In the genomic region with DNA sequence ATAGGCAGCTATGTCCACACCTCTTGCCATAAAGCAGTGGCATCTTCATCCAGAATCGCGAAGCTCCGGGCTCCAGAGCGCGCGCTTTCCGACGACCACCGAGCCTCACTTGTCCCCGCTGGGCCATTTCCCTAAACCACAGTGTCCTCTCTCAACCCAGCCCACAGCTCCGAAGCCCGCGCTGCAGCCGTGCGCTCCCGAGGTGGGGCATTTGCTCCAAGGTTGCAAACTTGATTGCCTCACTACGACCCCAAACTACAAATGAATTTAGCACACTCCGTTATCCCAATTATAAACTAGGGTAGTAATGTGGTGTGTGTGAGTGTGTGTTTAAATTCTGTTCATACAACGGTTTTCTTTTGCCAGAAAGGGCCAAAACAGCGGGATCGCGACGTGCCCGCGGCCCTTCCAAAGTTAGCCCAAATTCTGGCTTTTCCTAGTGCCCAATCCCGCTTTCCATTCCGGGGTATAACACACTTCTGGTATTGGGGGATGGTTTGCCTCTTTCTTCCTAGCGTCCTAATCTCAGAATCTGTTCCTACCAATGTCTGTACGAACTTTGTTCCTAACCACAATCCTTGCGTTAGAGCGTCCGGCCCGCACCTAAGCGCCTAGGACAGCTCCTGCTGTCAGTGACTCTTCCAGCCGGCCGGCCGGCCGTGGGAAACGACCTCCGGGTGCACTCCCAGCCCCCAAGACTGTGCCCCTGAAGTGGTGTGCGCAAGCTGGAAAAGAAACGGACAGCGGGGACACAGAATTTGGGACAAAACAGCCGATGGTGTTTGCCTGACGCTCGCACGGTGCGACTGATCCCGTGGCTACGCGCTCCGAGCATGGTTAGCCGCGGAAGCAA, we compare ENCODE assay signal across 8 mouse cellular contexts. TPM values are rescaled to one million over a fixed set of nuclear protein-coding genes. Genes with fewer than 3 reads are reported as not detected.
DNase-seq lines count a peak whose midpoint lies in the region; ATAC-seq lines count a peak whose summit lies in the region.

No protein-coding gene starts in this region.

- H3K27me3 ChIP-seq in lung, embryonic 15.5 days = peaks cover 91% of the 10 kb centered on the region
- peaks cover 95% of the 10 kb centered on the region for H3K27me3 ChIP-seq in embryonic facial prominence, embryonic 13.5 days
- H3K27me3 ChIP-seq in intestine, embryonic 15.5 days (replicated peaks) = peaks cover 72% of the 10 kb centered on the region
- H3K27me3 ChIP-seq in neural tube, embryonic 11.5 days (ENCODE audit: control insufficient read depth, insufficient read depth, low read length) = peaks cover 76% of the 10 kb centered on the region

- no peaks in the 10 kb centered on the region for H3K36me3 ChIP-seq in lung, embryonic 15.5 days
- no peaks in the 10 kb centered on the region for H3K36me3 ChIP-seq in embryonic facial prominence, embryonic 13.5 days
- H3K36me3 ChIP-seq in intestine, embryonic 15.5 days = no peaks in the 10 kb centered on the region
- H3K36me3 ChIP-seq in neural tube, embryonic 11.5 days (ENCODE audit: control insufficient read depth, insufficient read depth, low read length) = no peaks in the 10 kb centered on the region

- H3K9ac ChIP-seq in lung, embryonic 15.5 days = 0 out of 2 replicates have a peak overlapping the region, but pooled peaks have one; percentile 13
- H3K9ac ChIP-seq in embryonic facial prominence, embryonic 13.5 days = 0 out of 2 replicates have a peak overlapping the region, but pooled peaks have one; percentile 65
- H3K9ac ChIP-seq in intestine, embryonic 15.5 days = peak overlapping the region; percentile 39; the same call in 1 of the 2 replicates
- no peak overlapping the region for H3K9ac ChIP-seq in neural tube, embryonic 11.5 days (ENCODE audit: low read length)

- no peak for ATAC-seq in lung, embryonic 15.5 days (ENCODE audit: borderline replicate concordance, extremely low read depth, low FRiP score, low TSS enrichment)
- ATAC-seq in embryonic facial prominence, embryonic 13.5 days (ENCODE audit: insufficient number of reproducible peaks, insufficient read depth, low FRiP score, low TSS enrichment, low read depth) = no peak
- no peak for ATAC-seq in intestine, embryonic 15.5 days
- ATAC-seq in neural tube, embryonic 11.5 days (ENCODE audit: insufficient read depth, low FRiP score, low TSS enrichment) = 0 out of 2 replicates have a peak, but pooled peaks have one; percentile 27

- H3K4me3 ChIP-seq in lung, embryonic 15.5 days = peak overlapping the region; percentile 52
- peak overlapping the region; percentile 61 for H3K4me3 ChIP-seq in embryonic facial prominence, embryonic 13.5 days
- peak overlapping the region; percentile 54 for H3K4me3 ChIP-seq in intestine, embryonic 15.5 days (replicated peaks)
- H3K4me3 ChIP-seq in neural tube, embryonic 11.5 days (ENCODE audit: low read depth, low read length) = peak overlapping the region; percentile 53

- WGBS in lung, embryonic 15.5 days = under 1% methylated on average over 54 of the region's 54 CpGs
- WGBS in embryonic facial prominence, embryonic 13.5 days = under 1% methylated on average over 54 of the region's 54 CpGs
- under 1% methylated on average over 54 of the region's 54 CpGs for WGBS in intestine, embryonic 15.5 days
- under 1% methylated on average over 54 of the region's 54 CpGs for WGBS in neural tube, embryonic 11.5 days

- no peaks in the 10 kb centered on the region for H3K9me3 ChIP-seq in lung, embryonic 15.5 days
- no peaks in the 10 kb centered on the region for H3K9me3 ChIP-seq in embryonic facial prominence, embryonic 13.5 days
- H3K9me3 ChIP-seq in intestine, embryonic 15.5 days = no peaks in the 10 kb centered on the region
- H3K9me3 ChIP-seq in neural tube, embryonic 11.5 days (ENCODE audit: control insufficient read depth, low read length) = no peaks in the 10 kb centered on the region

- H3K27ac ChIP-seq in lung, embryonic 15.5 days = no peak overlapping the region
- no peak overlapping the region for H3K27ac ChIP-seq in embryonic facial prominence, embryonic 13.5 days
- H3K27ac ChIP-seq in intestine, embryonic 15.5 days = no peak overlapping the region
- no peak overlapping the region for H3K27ac ChIP-seq in neural tube, embryonic 11.5 days (ENCODE audit: low read depth, low read length)

- no peak for DNase-seq in lung, postnatal 10 days
- DNase-seq in neural tube, embryonic 11.5 days (ENCODE audit: low spot score) = peak; percentile 57
- no peak for DNase-seq in adrenal gland, postnatal 14 days
- no peak for DNase-seq in thymus, postnatal 0 days (ENCODE audit: low spot score)
- no peak for DNase-seq in thymus, postnatal 14 days

- peak overlapping the region; percentile 97 for H3K4me2 ChIP-seq in lung, embryonic 15.5 days
- peak overlapping the region; percentile 99 for H3K4me2 ChIP-seq in embryonic facial prominence, embryonic 13.5 days
- H3K4me2 ChIP-seq in intestine, embryonic 15.5 days (replicated peaks) = peak overlapping the region; percentile 97
- peak overlapping the region; percentile 97 for H3K4me2 ChIP-seq in neural tube, embryonic 11.5 days (ENCODE audit: low read depth)

- H3K4me1 ChIP-seq in lung, embryonic 15.5 days = peaks cover 23% of the 10 kb centered on the region
- H3K4me1 ChIP-seq in embryonic facial prominence, embryonic 13.5 days = peaks cover 35% of the 10 kb centered on the region
- H3K4me1 ChIP-seq in intestine, embryonic 15.5 days (replicated peaks) = peaks cover 20% of the 10 kb centered on the region; the same call in 1 of the 2 replicates
- H3K4me1 ChIP-seq in neural tube, embryonic 11.5 days (ENCODE audit: control insufficient read depth, insufficient read depth, low read length) = no peaks in the 10 kb centered on the region; the same call in none of the 2 replicates

RNA-seq across cellular contexts. Expression of a gene that starts 0.7 kb away (rescaled TPM):
- 0.07 TPM in 1 of 2 replicates, not detected in the other for polyA plus RNA-seq in lung, embryonic 15.5 days (2015; fragmentation: Nextera tagmentation; extraction: Ambion mirVana)
- 1.6 and 2.2 TPM in 2 replicates for polyA plus RNA-seq in embryonic facial prominence, embryonic 13.5 days (2015; fragmentation: Nextera tagmentation; extraction: Ambion mirVana)
- polyA plus RNA-seq in intestine, embryonic 15.5 days (2015; fragmentation: Nextera tagmentation; extraction: Ambion mirVana) = 0.14 and 0.21 TPM in 2 replicates
- polyA plus RNA-seq in neural tube, embryonic 11.5 days (2014; fragmentation: Nextera tagmentation; extraction: Ambion mirVana) = 0.31 and 0.39 TPM in 2 replicates
- not detected in 2 replicates for total RNA-seq in adrenal gland, postnatal 14 days (2021)
- 0.08 and 0.10 TPM in 2 replicates for polyA plus RNA-seq in thymus, postnatal 0 days (2015; fragmentation: Nextera tagmentation; extraction: Ambion mirVana)
